ENCODE assay signal across 15 mouse cellular contexts in genomic region chr12:112181921-112182608, GRCm38 (mm10). TPM values are rescaled to one million over a fixed set of nuclear protein-coding genes. Genes with fewer than 3 reads are reported as not detected.
DNase-seq lines count a peak whose midpoint lies in the region; ATAC-seq and TF ChIP-seq lines count a peak whose summit lies in the region.
"Had no signal": no experiment of that assay in that cellular context is flagged by ENCODE, and none has a peak within 500 bp of the region (broad histone marks: within the 10 kb centered on the region; RNA-seq: fewer than 3 reads in every experiment).

No protein-coding gene starts in this region.

- H3K9ac ChIP-seq in heart, embryonic 13.5 days, result peak overlapping the region; percentile 28; the same call in 1 of the 2 replicates
- no peak overlapping the region for H3K9ac ChIP-seq in embryonic facial prominence, embryonic 14.5 days (ENCODE audit: low read depth, low read length)
- no peak overlapping the region for H3K9ac ChIP-seq in hindbrain, embryonic 15.5 days
- H3K9ac ChIP-seq: heart, embryonic 12.5 days; liver, embryonic 12.5 days; neural tube, embryonic 15.5 days had no signal

- peaks cover 38% of the 10 kb centered on the region for H3K4me1 ChIP-seq in heart, embryonic 13.5 days
- peaks cover 26% of the 10 kb centered on the region for H3K4me1 ChIP-seq in embryonic facial prominence, embryonic 14.5 days (ENCODE audit: control insufficient read depth, insufficient read depth, low read length)
- no peaks in the 10 kb centered on the region for H3K4me1 ChIP-seq in hindbrain, embryonic 15.5 days (replicated peaks)
- H3K4me1 ChIP-seq: liver, embryonic 12.5 days had no signal

- DNase-seq in heart, postnatal 25 days (ENCODE audit: low spot score), result no peak
- DNase-seq in 3T3-L1 (ENCODE audit: low read depth, low spot score), result peak; percentile 1
- DNase-seq in embryonic facial prominence, embryonic 14.5 days (ENCODE audit: low spot score), result peak; percentile 60
- no peak for DNase-seq in layer of hippocampus, adult 2 months (ENCODE audit: low spot score in 2 of 2)
- DNase-seq in spleen, adult 12 weeks (ENCODE audit: low spot score), result no peak
- DNase-seq in urinary bladder, postnatal 25 days (ENCODE audit: low spot score), result no peak
- DNase-seq: cerebellum, postnatal 25 days; thymus, adult 2 months had no signal

- no peak for ATAC-seq in heart, embryonic 13.5 days (ENCODE audit: extremely low read depth, insufficient number of reproducible peaks, low FRiP score, low TSS enrichment)
- no peak for ATAC-seq in embryonic facial prominence, embryonic 14.5 days (ENCODE audit: low read depth)
- 0 out of 2 replicates have a peak, but pooled peaks have one; percentile 35 for ATAC-seq in hindbrain, embryonic 15.5 days (ENCODE audit: low FRiP score, low read depth)
- ATAC-seq: inflammation-experienced regulatory T-cells, adult 6 months; liver, embryonic 12.5 days had no signal

- no peak overlapping the region for H3K27ac ChIP-seq in heart, embryonic 13.5 days (replicated peaks)
- H3K27ac ChIP-seq in embryonic facial prominence, embryonic 14.5 days (replicated peaks; ENCODE audit: low read depth, low read length), result peak overlapping the region; percentile 44; the same call in 1 of the 2 replicates
- no peak overlapping the region for H3K27ac ChIP-seq in hindbrain, embryonic 15.5 days (replicated peaks)
- no peak overlapping the region; the same call in 1 of the 2 replicates for H3K27ac ChIP-seq in layer of hippocampus, adult 2 months
- H3K27ac ChIP-seq: liver, embryonic 12.5 days had no signal

- TF ChIP-seq CTCF in layer of hippocampus, adult 2 months (conservative IDR thresholded peaks at IDR 0.05), result no peak

- peaks cover 19% of the 10 kb centered on the region for H3K36me3 ChIP-seq in heart, embryonic 13.5 days
- peaks cover 32% of the 10 kb centered on the region for H3K36me3 ChIP-seq in embryonic facial prominence, embryonic 14.5 days (ENCODE audit: control insufficient read depth, insufficient read depth, low read length)
- no peaks in the 10 kb centered on the region for H3K36me3 ChIP-seq in hindbrain, embryonic 15.5 days
- H3K36me3 ChIP-seq: liver, embryonic 12.5 days had no signal

- no peak overlapping the region for H3K4me3 ChIP-seq in heart, embryonic 13.5 days
- H3K4me3 ChIP-seq in embryonic facial prominence, embryonic 14.5 days (ENCODE audit: low read depth, low read length), result no peak overlapping the region
- no peak overlapping the region for H3K4me3 ChIP-seq in hindbrain, embryonic 15.5 days
- H3K4me3 ChIP-seq in layer of hippocampus, adult 2 months, result no peak overlapping the region
- H3K4me3 ChIP-seq: heart, embryonic 12.5 days; liver, embryonic 12.5 days; neural tube, embryonic 15.5 days had no signal

- no peaks in the 10 kb centered on the region for H3K9me3 ChIP-seq in heart, embryonic 13.5 days
- no peaks in the 10 kb centered on the region for H3K9me3 ChIP-seq in embryonic facial prominence, embryonic 14.5 days (ENCODE audit: control insufficient read depth, low read length)
- H3K9me3 ChIP-seq in hindbrain, embryonic 15.5 days, result no peaks in the 10 kb centered on the region
- H3K9me3 ChIP-seq: heart, embryonic 12.5 days; liver, embryonic 12.5 days; neural tube, embryonic 15.5 days had no signal

- WGBS in heart, embryonic 13.5 days, result 45% methylated on average over 7 of the region's 7 CpGs
- WGBS in embryonic facial prominence, embryonic 14.5 days, result 34% methylated on average over 7 of the region's 7 CpGs
- 35% methylated on average over 7 of the region's 7 CpGs for WGBS in hindbrain, embryonic 15.5 days

- intact Hi-C loops in heart, postnatal 25 days (cut with DNase I), result no loop called here

- no peak overlapping the region for H3K4me2 ChIP-seq in heart, embryonic 13.5 days
- H3K4me2 ChIP-seq in embryonic facial prominence, embryonic 14.5 days (ENCODE audit: low read depth, low read length), result no peak overlapping the region
- H3K4me2 ChIP-seq in hindbrain, embryonic 15.5 days, result no peak overlapping the region
- H3K4me2 ChIP-seq: heart, embryonic 12.5 days; liver, embryonic 12.5 days; neural tube, embryonic 15.5 days had no signal

- no peaks in the 10 kb centered on the region for H3K27me3 ChIP-seq in heart, embryonic 13.5 days (replicated peaks)
- H3K27me3 ChIP-seq in embryonic facial prominence, embryonic 14.5 days (replicated peaks; ENCODE audit: control insufficient read depth, insufficient read depth, low read length), result no peaks in the 10 kb centered on the region
- no peaks in the 10 kb centered on the region for H3K27me3 ChIP-seq in hindbrain, embryonic 15.5 days
- H3K27me3 ChIP-seq: heart, embryonic 12.5 days; liver, embryonic 12.5 days had no signal

RNA-seq across cellular contexts. Expression of gene Kif26a, which starts 36.1 kb away (rescaled TPM):
- polyA plus RNA-seq in heart, embryonic 13.5 days (2015; fragmentation: Nextera tagmentation; extraction: Ambion mirVana), result 1.6 TPM in 2 replicates
- 10 to 100 TPM; 14.3 to 16.6 TPM for total RNA-seq in heart, postnatal 25 days (2021)
- polyA plus RNA-seq in embryonic facial prominence, embryonic 14.5 days (2014; fragmentation: Nextera tagmentation; extraction: Ambion mirVana), result 4.0 TPM in 2 replicates
- 4.3 and 4.9 TPM in 2 replicates for polyA plus RNA-seq in hindbrain, embryonic 15.5 days (2015; fragmentation: Nextera tagmentation; extraction: Ambion mirVana)
- 1 to 10 TPM; 5.0 to 5.8 TPM for total RNA-seq in layer of hippocampus, adult 2 months (2021)
- polyA plus RNA-seq: C2C12; inflammation-experienced regulatory T-cells, adult 6 months had no signal

Comparison
In these comparisons a context has a peak if more than half of its experiments do, and no peak if none do; other contexts are left out.
1. DNase-seq: peak in 3T3-L1 (single experiment) and embryonic facial prominence, embryonic 14.5 days (single experiment); none in heart, postnatal 25 days (single experiment), layer of hippocampus, adult 2 months (0 of 2), spleen, adult 12 weeks (single experiment) and urinary bladder, postnatal 25 days (single experiment).